Mouse (Mus musculus) CH12.LX (cell line): ENCODE results near the gene Csad. TPM values are rescaled to one million over a fixed set of nuclear protein-coding genes. Genes with fewer than 3 reads are reported as not detected.

Experiments
- DNase-seq: peaks from one replicate; pipeline ENCODE4 v3.0.0-alpha.2; 2013; ENCODE audit errors: extremely low read depth
- H3K27ac ChIP-seq: 2 replicates; pipeline ENCODE4 v1.5.1; 2012; ENCODE audit warnings: low read depth, mild to moderate bottlenecking, control low read depth, moderate library complexity; ENCODE audit not compliant: insufficient read depth
- H3K27me3 ChIP-seq: replicated peaks from 2 replicates; pipeline ENCODE3; 2012; ENCODE audit warnings: inconsistent platforms
- H3K36me3 ChIP-seq, 2 experiments: replicated peaks in 1 of 2; 2 replicates each; pipeline versions ENCODE3 to v1.6.1; 2012; ENCODE audit warnings: inconsistent platforms in 1 of 2, low read length in 1 of 2, mild to moderate bottlenecking in 1 of 2, mixed read lengths in 1 of 2, moderate library complexity in 1 of 2; ENCODE audit not compliant: control insufficient read depth in 1 of 2, insufficient read depth in 1 of 2
- H3K4me1 ChIP-seq, 2 experiments: 2 replicates each; pipeline ENCODE4 v1.6.1; 2012; ENCODE audit warnings: inconsistent platforms in 1 of 2, moderate library complexity in 1 of 2; ENCODE audit not compliant: insufficient read depth in 2 of 2, control insufficient read depth in 1 of 2
- H3K4me2 ChIP-seq: 2 replicates; pipeline ENCODE4 v1.6.1; 2012; ENCODE audit warnings: low read depth, mild to moderate bottlenecking, control low read depth; ENCODE audit not compliant: poor library complexity, insufficient read depth, severe bottlenecking
- H3K4me3 ChIP-seq, 3 experiments: fragments of 150-350 bp in 1 of 3; sonication (generic) in 1 of 3; replicated peaks in 1 of 3; 2 replicates each; pipeline versions ENCODE3 to v1.5.1; 2011 to 2012; ENCODE audit warnings: low read depth in 2 of 3, low read length in 2 of 3, mild to moderate bottlenecking in 2 of 3, moderate library complexity in 2 of 3, control low read depth in 1 of 3, improper control_type of control experiment in 1 of 3, inconsistent platforms in 1 of 3, mixed read lengths in 1 of 3; ENCODE audit not compliant: poor library complexity in 1 of 3
- H3K79me2 ChIP-seq: replicated peaks from 2 replicates; pipeline ENCODE4 v1.6.1; 2012; ENCODE audit warnings: mild to moderate bottlenecking, moderate library complexity; ENCODE audit not compliant: control insufficient read depth, poor library complexity, insufficient read depth, severe bottlenecking; ENCODE audit errors: extremely low read depth
- H3K9ac ChIP-seq: 2 replicates; pipeline ENCODE4 v1.6.1; 2012; ENCODE audit warnings: low read depth, mild to moderate bottlenecking, control low read depth, moderate library complexity; ENCODE audit not compliant: insufficient read depth
- H3K9me3 ChIP-seq: replicated peaks from 2 replicates; pipeline ENCODE3; 2012; ENCODE audit warnings: low read length, inconsistent platforms, mixed read lengths
- BHLHE40 ChIP-seq: IDR thresholded peaks from 2 replicates; pipeline ENCODE4 v1.6.1; 2011; ENCODE audit warnings: mild to moderate bottlenecking, low read depth, low read length, improper control_type of control experiment
- CHD1 ChIP-seq: IDR thresholded peaks from 2 replicates; pipeline ENCODE4 v1.6.1; 2012; ENCODE audit warnings: low read depth, low read length, improper control_type of control experiment, inconsistent platforms
- CHD2 ChIP-seq: IDR thresholded peaks from 2 replicates; pipeline ENCODE4 v1.6.1; 2011; ENCODE audit warnings: low read length, improper control_type of control experiment
- CTCF ChIP-seq, 2 experiments: IDR thresholded peaks in 1 of 2; conservative IDR thresholded peaks in 1 of 2; 2 replicates each; pipeline ENCODE4 v1.5.1; 2011 to 2012; ENCODE audit warnings: low read depth in 2 of 2, low read length in 2 of 2, improper control_type of control experiment in 1 of 2, inconsistent platforms in 1 of 2, mild to moderate bottlenecking in 1 of 2, moderate library complexity in 1 of 2
- EP300 ChIP-seq: IDR thresholded peaks from 2 replicates; pipeline ENCODE4 v1.6.1; 2011; ENCODE audit warnings: low read length, improper control_type of control experiment
- HCFC1 ChIP-seq: IDR thresholded peaks from 2 replicates; pipeline ENCODE4 v1.6.1; 2012; ENCODE audit warnings: low read depth, mild to moderate bottlenecking, inconsistent platforms, low read length, improper control_type of control experiment
- JUN ChIP-seq: IDR thresholded peaks from 2 replicates; pipeline ENCODE4 v1.6.1; 2011; ENCODE audit warnings: low read depth, mild to moderate bottlenecking, low read length, improper control_type of control experiment, moderate library complexity; ENCODE audit not compliant: insufficient read depth
- JUND ChIP-seq: conservative IDR thresholded peaks from 2 replicates; pipeline ENCODE4 v1.6.1; 2011; ENCODE audit warnings: low read depth, low read length, improper control_type of control experiment
- MAFK ChIP-seq: IDR thresholded peaks from 2 replicates; pipeline ENCODE4 v1.6.1; 2011; ENCODE audit warnings: low read length, improper control_type of control experiment; ENCODE audit not compliant: insufficient replicate concordance
- MXI1 ChIP-seq: IDR thresholded peaks from 2 replicates; pipeline ENCODE4 v1.6.1; 2011; ENCODE audit warnings: mild to moderate bottlenecking, low read depth, low read length, improper control_type of control experiment
- POLR2A ChIP-seq: IDR thresholded peaks from 2 replicates; pipeline ENCODE4 v1.6.1; 2011; ENCODE audit warnings: low read depth, mild to moderate bottlenecking, improper control_type of control experiment, low read length
- RAD21 ChIP-seq: IDR thresholded peaks from 2 replicates; pipeline ENCODE4 v1.6.1; 2011; ENCODE audit warnings: low read depth, mild to moderate bottlenecking, low read length, improper control_type of control experiment, moderate library complexity
- SMC3 ChIP-seq: IDR thresholded peaks from 2 replicates; pipeline ENCODE4 v1.6.1; 2011; ENCODE audit warnings: low read depth, low read length, improper control_type of control experiment
- UBTF ChIP-seq: IDR thresholded peaks from 2 replicates; pipeline ENCODE4 v1.6.1; 2012; ENCODE audit warnings: low read depth, mild to moderate bottlenecking, inconsistent platforms, low read length, improper control_type of control experiment, moderate library complexity
- USF1 ChIP-seq: IDR thresholded peaks from 2 replicates; pipeline ENCODE4 v1.6.1; 2014; ENCODE audit warnings: low read depth, mild to moderate bottlenecking, inconsistent platforms, low read length, improper control_type of control experiment
- USF2 ChIP-seq: conservative IDR thresholded peaks from 2 replicates; pipeline ENCODE4 v1.6.1; 2011; ENCODE audit warnings: low read depth, low read length, improper control_type of control experiment
- ZKSCAN1 ChIP-seq: IDR thresholded peaks from 2 replicates; pipeline ENCODE4 v1.6.1; 2012; ENCODE audit warnings: low read depth, inconsistent platforms, low read length, improper control_type of control experiment, borderline replicate concordance
- ZMIZ1 ChIP-seq: IDR thresholded peaks from 2 replicates; pipeline ENCODE4 v1.6.1; 2012; ENCODE audit warnings: low read depth, mild to moderate bottlenecking, inconsistent platforms, low read length, improper control_type of control experiment
- dilution Hi-C: fragments of 300-500 bp; cut with MboI; formaldehyde crosslinking; loops from 2 replicates; pipeline ENCODE4 v1.14.3; 2020; ENCODE audit warnings: low sequenced_read_pairs; ENCODE audit not compliant: extremely low pct_unique_long_range_greater_than_20kb, extremely low pct_ligation_motif_present
- in situ Hi-C: fragments of 300-500 bp; cut with MboI; formaldehyde crosslinking; loops from 3 replicates; pipeline ENCODE4 v1.14.3; 2019; ENCODE audit warnings: low sequenced_read_pairs, low pct_ligation_motif_present, low pct_unique_long_range_greater_than_20kb, mixed read lengths
- polyA plus RNA-seq: library from polyadenylated mRNA; unstranded; fragments of >175 nt; gene quantifications from 2 replicates; pipeline ENCODE4 v1.2.1, GENCODE M21; 2012; ENCODE audit warnings: low read depth; ENCODE audit not compliant: insufficient read length
- total RNA-seq, 2 experiments: library from RNA; depleted of rRNA; stranded (reverse); fragments of 300-350 nt in 1 of 2; fragments of >200 nt in 1 of 2; gene quantifications; 2 replicates each; pipeline ENCODE4 v1.2.3; 2012 to 2014

Gene Csad
- total and polyA plus RNA-seq, 3 experiments = 3.7 to 4.7 (median 3.8) TPM

GRCm38 (mm10) chr15:102249967-102250366 is 45.4 kb upstream of the Csad start:
- Histone ChIP-seq H3K9ac (no peak overlapping the region), H3K27ac (no peak overlapping the region), H3K27me3 (peaks cover 90% of the 10 kb centered on the region), H3K79me2 (no peaks in the 10 kb centered on the region), H3K4me3 (no peak overlapping the region), H3K4me1 (peaks cover 5 to 21% of the 10 kb centered on the region in 2 experiments; a peak in 2 of 4 replicates), H3K4me2 (no peak overlapping the region), H3K36me3 (no peaks in the 10 kb centered on the region), H3K9me3 (no peaks in the 10 kb centered on the region)
- TF ChIP-seq MAFK (no peak), CTCF (conservative IDR thresholded peaks at IDR 0.05 in 1 of 2, IDR thresholded peaks at IDR 0.05 in 1 of 2; ENCODE audit: low read depth in 2 of 2, low read length in 2 of 2) (no peak), HCFC1 (no peak), ZMIZ1 (no peak), UBTF (no peak), CHD1 (no peak)
- dilution Hi-C loops = no loop called here
- in situ Hi-C loops = no loop called here
- no peak for DNase-seq

GRCm38 (mm10) chr15:102249251-102249691 is 44.7 kb upstream of the Csad start:
- peaks cover 86% of the 10 kb centered on the region for H3K27me3 ChIP-seq
- DNase-seq = no peak
- in situ Hi-C loops (no loop called here), dilution Hi-C loops (no loop called here)
- no peaks in the 10 kb centered on the region for H3K36me3 ChIP-seq
- peaks cover 5 to 21% of the 10 kb centered on the region in 2 experiments; a peak in 2 of 4 replicates for H3K4me1 ChIP-seq
- no peaks in the 10 kb centered on the region for H3K9me3 ChIP-seq
- H3K4me3 ChIP-seq = no peak overlapping the region
- no peak overlapping the region for H3K4me2 ChIP-seq
- H3K79me2 ChIP-seq = no peaks in the 10 kb centered on the region
- TF ChIP-seq JUN (no peak), RAD21 (no peak), JUND (no peak), MXI1 (no peak), UBTF (no peak), ZKSCAN1 (no peak), POLR2A (no peak)
- H3K9ac ChIP-seq = no peak overlapping the region
- no peak overlapping the region for H3K27ac ChIP-seq

GRCm38 (mm10) chr15:102248812-102249191 is 44.3 kb upstream of the Csad start:
- H3K9ac ChIP-seq = no peak overlapping the region
- no peak for TF ChIP-seq USF1
- TF ChIP-seq EP300 = no peak
- no peak for TF ChIP-seq CHD2
- no peak for TF ChIP-seq SMC3
- TF ChIP-seq USF2 = no peak
- TF ChIP-seq POLR2A = no peak
- TF ChIP-seq BHLHE40 = no peak
- H3K4me3 ChIP-seq = no peak overlapping the region
- H3K4me2 ChIP-seq = no peak overlapping the region
- peaks cover 85% of the 10 kb centered on the region for H3K27me3 ChIP-seq
- H3K79me2 ChIP-seq = no peaks in the 10 kb centered on the region
- H3K4me1 ChIP-seq = peaks cover 5 to 21% of the 10 kb centered on the region in 2 experiments; a peak in 2 of 4 replicates
- no peaks in the 10 kb centered on the region for H3K36me3 ChIP-seq
- in situ Hi-C loops = no loop called here
- H3K9me3 ChIP-seq = no peaks in the 10 kb centered on the region
- dilution Hi-C loops = no loop called here
- H3K27ac ChIP-seq = no peak overlapping the region
- DNase-seq = no peak
